Mouse (Mus musculus) hindbrain, embryonic 13.5 days (tissue): ENCODE measurements around the gene Cela3b. TPM values are rescaled to one million over a fixed set of nuclear protein-coding genes. Genes with fewer than 3 reads are reported as not detected.

ENCODE experiments used
- ATAC-seq: fragments of 200-750 bp; cut with Nextera tagmentation; 2 replicates; pipeline ENCODE4 v1.8.0; 2017; ENCODE audit warnings: moderate TSS enrichment; ENCODE audit not compliant: low FRiP score
- H3K27ac ChIP-seq: fragments of 300-500 bp; sonication (generic); 2 replicates; pipeline ENCODE4 v1.5.1; 2015; ENCODE audit warnings: inconsistent platforms, mild to moderate bottlenecking, moderate library complexity
- H3K27me3 ChIP-seq: fragments of 300-500 bp; sonication (generic); 2 replicates; pipeline ENCODE4 v1.6.1; 2015; ENCODE audit warnings: mild to moderate bottlenecking, inconsistent platforms
- H3K36me3 ChIP-seq: fragments of 300-500 bp; sonication (generic); 2 replicates; pipeline ENCODE4 v1.6.1; 2015; ENCODE audit warnings: mild to moderate bottlenecking, inconsistent platforms
- H3K4me1 ChIP-seq: fragments of 300-500 bp; sonication (generic); replicated peaks from 2 replicates; pipeline ENCODE4 v1.6.1; 2015; ENCODE audit warnings: inconsistent platforms
- H3K4me2 ChIP-seq: fragments of 300-500 bp; sonication (generic); 2 replicates; pipeline ENCODE4 v1.6.1; 2015; ENCODE audit warnings: inconsistent platforms, mild to moderate bottlenecking, moderate library complexity
- H3K4me3 ChIP-seq: fragments of 300-500 bp; sonication (generic); 2 replicates; pipeline ENCODE4 v1.5.1; 2015; ENCODE audit warnings: mild to moderate bottlenecking, inconsistent platforms
- H3K9ac ChIP-seq: fragments of 300-500 bp; sonication (generic); 2 replicates; pipeline ENCODE4 v1.6.1; 2015; ENCODE audit warnings: mild to moderate bottlenecking, inconsistent platforms
- H3K9me3 ChIP-seq: fragments of 300-500 bp; sonication (generic); 2 replicates; pipeline ENCODE4 v1.6.1; 2016; ENCODE audit warnings: inconsistent platforms
- WGBS: fragments of 180-500 bp; shearing (Covaris S2); methylation state at CpG from one replicate; pipeline ENCODE4 v1.1.7; 2015; 5-methylcytosine and 5-hydroxymethylcytosine counted together
- polyA plus RNA-seq: library from polyadenylated mRNA; unstranded; fragments of >200 nt; fragmentation: Nextera tagmentation; extraction: Ambion mirVana; gene quantifications from 2 replicates; pipeline ENCODE4 v1.2.1, GENCODE M21; 2015

The Cela3b gene
- polyA plus RNA-seq, 1 experiment from 2014 or later = not detected

GRCm38 (mm10) chr4:137470701-137471317, 40.5 kb upstream of the Cela3b start:
- H3K27ac ChIP-seq = no peak overlapping the region
- H3K27me3 ChIP-seq = peaks cover 12% of the 10 kb centered on the region
- 0 out of 2 replicates have a peak overlapping the region, but pooled peaks have one; percentile 1 for H3K9ac ChIP-seq
- peaks cover 43% of the 10 kb centered on the region for H3K4me1 ChIP-seq
- peak overlapping the region; percentile 53; the same call in 1 of the 2 replicates for H3K4me3 ChIP-seq
- H3K36me3 ChIP-seq = no peaks in the 10 kb centered on the region
- peak overlapping the region; percentile 96; the same call in 1 of the 2 replicates for H3K4me2 ChIP-seq
- no peak for ATAC-seq
- WGBS = 73% methylated on average over 9 of the region's 9 CpGs
- no peaks in the 10 kb centered on the region for H3K9me3 ChIP-seq

GRCm38 (mm10) chr4:137469845-137470692, 39.7 kb upstream of the Cela3b start:
- Histone ChIP-seq H3K36me3 (no peaks in the 10 kb centered on the region), H3K27me3 (peaks cover 12% of the 10 kb centered on the region), H3K9me3 (no peaks in the 10 kb centered on the region), H3K4me1 (peaks cover 43% of the 10 kb centered on the region), H3K27ac (no peak overlapping the region), H3K4me2 (peak overlapping the region; percentile 96), H3K9ac (peak overlapping the region; percentile 77; the same call in 1 of the 2 replicates), H3K4me3 (peak overlapping the region; percentile 53)
- ATAC-seq = no peak
- WGBS = 35% methylated on average over 15 of the region's 15 CpGs

- Histone ChIP-seq H3K36me3 (no peaks in the 10 kb centered on the region), H3K9me3 (no peaks in the 10 kb centered on the region), H3K27me3 (peaks cover 12% of the 10 kb centered on the region), H3K9ac (peak overlapping the region; percentile 77), H3K4me3 (peak overlapping the region; percentile 53), H3K4me1 (peaks cover 43% of the 10 kb centered on the region), H3K27ac (no peak overlapping the region), H3K4me2 (peak overlapping the region; percentile 96)
- 4% methylated on average over 20 of the region's 20 CpGs for WGBS
- peak; percentile 43; the same call in 1 of the 2 replicates for ATAC-seq
Measured at GRCm38 (mm10) chr4:137469081-137469844, 38.9 kb upstream of the Cela3b start.

GRCm38 (mm10) chr4:137468260-137469080, 38.1 kb upstream of the Cela3b start, which contains the start of gene Hspg2:
TSS of gene Hspg2 (plus strand) at chr4:137468769.
- peaks cover 12% of the 10 kb centered on the region for H3K27me3 ChIP-seq
- no peaks in the 10 kb centered on the region for H3K9me3 ChIP-seq
- H3K4me1 ChIP-seq = peaks cover 37% of the 10 kb centered on the region
- H3K36me3 ChIP-seq = no peaks in the 10 kb centered on the region
- H3K9ac ChIP-seq = peak within 1 kb of the TSS; percentile 77
- H3K4me3 ChIP-seq = peak within 1 kb of the TSS; percentile 53
- H3K4me2 ChIP-seq = peak within 1 kb of the TSS; percentile 96
- 0 out of 2 replicates have a peak within 1 kb of the TSS, but pooled peaks have one; percentile 18 for H3K27ac ChIP-seq
- peak; percentile 82 for ATAC-seq
- under 1% methylated on average over 59 of the region's 72 CpGs for WGBS

- Histone ChIP-seq H3K4me2 (no peak overlapping the region), H3K4me1 (peaks cover 37% of the 10 kb centered on the region), H3K27me3 (peaks cover 12% of the 10 kb centered on the region), H3K4me3 (no peak overlapping the region), H3K36me3 (no peaks in the 10 kb centered on the region), H3K9me3 (no peaks in the 10 kb centered on the region), H3K9ac (no peak overlapping the region), H3K27ac (0 out of 2 replicates have a peak overlapping the region, but pooled peaks have one; percentile 18)
- ATAC-seq = no peak
- WGBS = 86% methylated on average over 2 of the region's 2 CpGs
Measured at GRCm38 (mm10) chr4:137467525-137467924, 37.2 kb upstream of the Cela3b start.

- no peak for ATAC-seq
- WGBS = 80% methylated on average over 4 of the region's 4 CpGs
- no peak overlapping the region for H3K27ac ChIP-seq
Measured at GRCm38 (mm10) chr4:137466991-137467390, 36.7 kb upstream of the Cela3b start.

DNA sequence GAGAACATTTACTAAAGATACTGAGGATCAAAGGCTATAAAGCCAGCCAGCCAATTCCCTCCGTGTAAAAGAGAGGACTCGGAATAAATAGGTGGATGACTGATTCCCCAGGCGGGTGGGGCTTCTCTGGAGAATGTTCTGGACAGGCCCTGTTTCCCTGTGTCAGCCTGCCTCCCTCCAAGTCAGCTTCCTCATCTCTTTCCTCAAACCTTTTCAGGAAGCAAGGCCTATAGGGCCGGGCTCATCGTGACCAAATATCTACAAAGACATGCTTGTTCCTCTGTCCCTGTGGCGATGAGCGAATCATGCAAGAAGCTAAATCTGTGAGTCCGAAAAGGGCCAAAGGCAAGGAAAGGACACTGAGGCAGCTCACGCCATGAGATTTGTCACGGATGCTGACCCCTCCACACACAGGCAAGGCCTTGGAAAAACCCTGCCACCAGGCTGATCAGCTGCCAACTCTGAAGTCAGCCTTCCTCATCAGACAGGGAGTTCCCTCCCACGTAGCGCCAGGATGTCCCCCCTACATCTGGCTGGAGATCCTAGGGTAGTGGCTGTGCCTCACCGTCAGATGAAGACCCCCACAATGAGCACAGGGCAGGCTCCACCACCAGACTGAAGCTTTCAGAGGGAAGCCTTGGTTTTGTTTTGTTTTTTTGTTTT, 34.9 kb upstream of the Cela3b start:
- no peak for ATAC-seq
- Histone ChIP-seq H3K4me3 (no peak overlapping the region), H3K36me3 (no peaks in the 10 kb centered on the region), H3K9ac (no peak overlapping the region), H3K9me3 (no peaks in the 10 kb centered on the region), H3K4me1 (peaks cover 26% of the 10 kb centered on the region), H3K4me2 (no peak overlapping the region), H3K27me3 (peaks cover 10% of the 10 kb centered on the region), H3K27ac (no peak overlapping the region)
- 66% methylated on average over 13 of the region's 13 CpGs for WGBS

More at GRCm38 (mm10) chr4:137466991-137467390, 36.7 kb upstream of the Cela3b start:
- Histone ChIP-seq H3K9me3 (no peaks in the 10 kb centered on the region), H3K9ac (no peak overlapping the region), H3K4me1 (peaks cover 37% of the 10 kb centered on the region), H3K36me3 (no peaks in the 10 kb centered on the region), H3K4me2 (no peak overlapping the region), H3K4me3 (no peak overlapping the region), H3K27me3 (peaks cover 12% of the 10 kb centered on the region)

GRCm38 (mm10) chr4:137461981-137462690, 31.8 kb upstream of the Cela3b start:
- no peak overlapping the region for H3K4me3 ChIP-seq
- H3K36me3 ChIP-seq = no peaks in the 10 kb centered on the region
- no peak overlapping the region for H3K4me2 ChIP-seq
- no peak overlapping the region for H3K27ac ChIP-seq
- 88% methylated on average over 16 of the region's 16 CpGs for WGBS
- H3K9me3 ChIP-seq = no peaks in the 10 kb centered on the region
- no peak overlapping the region for H3K9ac ChIP-seq
- no peaks in the 10 kb centered on the region for H3K27me3 ChIP-seq
- no peaks in the 10 kb centered on the region for H3K4me1 ChIP-seq
- no peak for ATAC-seq

DNA sequence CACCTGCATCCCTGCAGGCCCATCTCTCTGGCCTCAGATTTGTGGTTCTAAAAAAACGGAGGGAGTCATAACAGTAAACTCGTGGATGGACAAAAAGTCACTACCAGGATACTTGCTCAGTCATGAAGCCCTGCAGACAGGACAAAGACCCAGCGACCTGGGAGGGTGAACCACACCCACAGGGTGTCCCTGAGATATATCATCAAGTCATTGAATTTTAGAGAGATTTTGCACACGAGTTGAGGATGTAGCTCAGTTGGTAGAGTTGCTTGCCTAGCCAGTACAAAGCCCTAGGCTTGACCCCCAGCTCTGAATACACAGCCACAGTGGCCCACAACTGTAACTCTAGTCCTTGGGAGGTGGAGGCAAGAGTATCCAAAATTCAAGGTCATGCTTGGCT, 30.9 kb upstream of the Cela3b start:
- Histone ChIP-seq H3K36me3 (no peaks in the 10 kb centered on the region), H3K4me1 (no peaks in the 10 kb centered on the region), H3K9me3 (no peaks in the 10 kb centered on the region), H3K27me3 (no peaks in the 10 kb centered on the region), H3K4me2 (no peak overlapping the region), H3K9ac (no peak overlapping the region), H3K4me3 (no peak overlapping the region), H3K27ac (0 out of 2 replicates have a peak overlapping the region, but pooled peaks have one; percentile 4)
- ATAC-seq = no peak
- 75% methylated on average over 4 of the region's 4 CpGs for WGBS

DNA sequence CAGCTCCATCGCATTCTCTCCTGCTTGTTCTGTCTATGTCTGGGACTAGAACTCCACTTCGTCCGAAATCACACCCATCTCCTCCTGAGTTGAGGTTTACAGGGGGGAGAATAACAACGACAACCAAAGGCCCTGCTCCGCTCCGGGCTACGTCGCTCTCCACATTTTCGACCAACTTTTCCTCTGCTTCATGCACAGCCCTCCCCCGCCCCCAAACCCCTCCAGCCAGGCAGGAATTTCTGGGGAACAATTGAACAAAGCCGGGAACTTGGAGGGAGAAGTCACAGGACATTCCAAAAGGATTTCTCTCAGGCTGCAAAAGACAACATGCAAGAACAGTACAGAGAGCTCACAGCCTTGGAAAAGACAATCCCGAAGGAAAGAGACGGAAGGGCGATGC, 30.3 kb upstream of the Cela3b start:
- no peak for ATAC-seq
- 57% methylated on average over 14 of the region's 14 CpGs for WGBS
- Histone ChIP-seq H3K9ac (no peak overlapping the region), H3K4me3 (no peak overlapping the region), H3K36me3 (no peaks in the 10 kb centered on the region), H3K27me3 (no peaks in the 10 kb centered on the region), H3K4me2 (no peak overlapping the region), H3K9me3 (no peaks in the 10 kb centered on the region), H3K4me1 (no peaks in the 10 kb centered on the region), H3K27ac (0 out of 2 replicates have a peak overlapping the region, but pooled peaks have one; percentile 4)
